Mouse (Mus musculus) heart, postnatal 0 days (tissue): ENCODE results near the gene Larp1.

Source experiments
- CTCF ChIP-seq: IDR thresholded peaks from 2 replicates; pipeline ENCODE4 v1.5.1; 2016; ENCODE audit warnings: antibody characterized with exemption, control low read depth, low read depth
- EP300 ChIP-seq: IDR thresholded peaks from 2 replicates; pipeline ENCODE4 v1.6.1; 2016; ENCODE audit warnings: antibody characterized with exemption, low read depth

DNA sequence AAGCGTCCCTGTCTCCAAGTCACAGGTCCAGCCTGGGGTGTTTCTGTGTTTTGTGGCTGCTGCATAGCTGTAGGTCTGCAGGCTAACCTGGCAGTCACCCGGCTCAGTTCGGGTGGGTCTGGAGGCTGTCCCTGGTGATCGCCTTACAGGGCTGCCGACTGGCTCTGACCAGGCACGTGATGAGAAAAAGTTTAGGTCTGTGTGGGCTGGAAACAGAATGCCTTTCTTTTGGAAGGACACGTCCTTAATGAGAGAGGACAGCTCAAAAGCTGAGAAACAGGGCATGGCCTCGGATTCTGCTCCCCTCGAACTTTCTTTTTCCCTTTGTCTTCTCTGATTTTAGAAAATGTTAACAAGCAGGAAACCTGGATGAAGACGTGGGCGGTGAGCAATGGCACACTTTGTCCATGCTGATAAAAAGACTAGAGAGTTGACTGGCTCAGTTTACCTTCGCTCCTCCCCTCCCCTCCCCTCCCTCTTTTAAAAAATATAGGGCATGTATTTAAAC is 84.2 kb downstream of the Larp1 start, which contains the start of gene Gm12248:
- no peak for TF ChIP-seq CTCF
- no peak for TF ChIP-seq EP300
